Mouse (Mus musculus) kidney, postnatal 0 days (tissue): ENCODE results near the gene Efna1. TPM values are rescaled to one million over a fixed set of nuclear protein-coding genes. Genes with fewer than 3 reads are reported as not detected.

Source experiments
- ATAC-seq: fragments of 200-750 bp; cut with Nextera tagmentation; replicated peaks from 2 replicates; pipeline ENCODE4 v1.8.0; 2017; ENCODE audit warnings: low read depth, moderate number of reproducible peaks, moderate TSS enrichment, moderate library complexity; ENCODE audit not compliant: low FRiP score
- DNase-seq: peaks from one replicate; pipeline ENCODE4 v3.0.0-alpha.2; 2016; ENCODE audit warnings: low spot score
- H3K27ac ChIP-seq: fragments of 300-500 bp; sonication (generic); 2 replicates; pipeline ENCODE4 v1.5.1; 2014; ENCODE audit warnings: mild to moderate bottlenecking
- H3K27me3 ChIP-seq: fragments of 300-500 bp; sonication (generic); 2 replicates; pipeline ENCODE4 v1.6.1; 2014; ENCODE audit warnings: low read length, mixed read lengths; ENCODE audit not compliant: insufficient read depth
- H3K36me3 ChIP-seq: fragments of 300-500 bp; sonication (generic); 2 replicates; pipeline ENCODE4 v1.6.1; 2014; ENCODE audit warnings: low read length, mixed read lengths; ENCODE audit not compliant: insufficient read depth
- H3K4me1 ChIP-seq: fragments of 300-500 bp; sonication (generic); replicated peaks from 2 replicates; pipeline ENCODE4 v1.6.1; 2014; ENCODE audit warnings: antibody characterized with exemption, low read length, mixed read lengths; ENCODE audit not compliant: insufficient read depth
- H3K4me2 ChIP-seq: fragments of 300-500 bp; sonication (generic); 2 replicates; pipeline ENCODE4 v1.6.1; 2014; ENCODE audit warnings: mild to moderate bottlenecking, low read length, moderate library complexity, mixed read lengths
- H3K4me3 ChIP-seq: fragments of 300-500 bp; sonication (generic); replicated peaks from 2 replicates; pipeline ENCODE4 v1.5.1; 2014; ENCODE audit warnings: low read depth, low read length
- H3K9ac ChIP-seq: fragments of 300-500 bp; sonication (generic); 2 replicates; pipeline ENCODE4 v1.6.1; 2014; ENCODE audit warnings: low read depth, low read length
- H3K9me3 ChIP-seq: fragments of 300-500 bp; sonication (generic); replicated peaks from 2 replicates; pipeline ENCODE4 v1.6.1; 2016; ENCODE audit warnings: low read length, inconsistent platforms, mixed read lengths
- CTCF ChIP-seq: IDR thresholded peaks from 2 replicates; pipeline ENCODE4 v1.5.1; 2016; ENCODE audit warnings: antibody characterized with exemption, low read depth, mild to moderate bottlenecking, moderate library complexity
- WGBS: fragments of 180-500 bp; shearing (Covaris S2); extraction: QIAGEN DNeasy Blood & Tissue Kit; methylation state at CpG from one replicate; pipeline ENCODE4 v1.1.7; 2014; 5-methylcytosine and 5-hydroxymethylcytosine counted together
- polyA plus RNA-seq: library from polyadenylated mRNA; unstranded; fragments of >200 nt; fragmentation: Nextera tagmentation; extraction: Ambion mirVana; gene quantifications from 2 replicates; pipeline ENCODE4 v1.2.1, GENCODE M21; 2015

The Efna1 gene
- polyA plus RNA-seq, 1 experiment from 2014 or later: 79.5 TPM

DNA sequence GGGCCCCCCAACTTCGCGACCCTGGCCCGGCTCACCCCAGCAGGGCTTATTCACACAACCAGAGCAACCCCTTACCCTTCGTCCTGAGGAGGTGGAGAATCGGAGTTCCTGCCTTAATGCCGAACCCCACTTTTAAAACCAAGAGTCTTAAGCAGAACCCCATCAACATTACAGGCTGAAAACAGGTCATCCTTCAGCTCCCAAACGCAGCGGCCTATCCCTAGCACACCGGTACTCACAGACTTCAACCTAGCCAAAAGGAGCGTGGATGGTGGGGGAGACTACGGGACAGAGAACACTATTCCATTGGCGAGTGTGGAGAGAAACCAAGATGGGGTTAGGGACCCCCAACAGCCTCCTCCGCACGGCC, 41.2 kb upstream of the Efna1 start:
- Histone ChIP-seq H3K36me3 (no peaks in the 10 kb centered on the region), H3K9ac (peak overlapping the region; percentile 58; the same call in 1 of the 2 replicates), H3K27me3 (peaks cover 17% of the 10 kb centered on the region; the same call in 1 of the 2 replicates), H3K4me3 (peak overlapping the region; percentile 46), H3K27ac (no peak overlapping the region), H3K4me1 (peaks cover 30% of the 10 kb centered on the region), H3K4me2 (peak overlapping the region; percentile 94), H3K9me3 (no peaks in the 10 kb centered on the region)
- WGBS: 1% methylated on average over 14 of the region's 14 CpGs
- ATAC-seq (no peak), DNase-seq (no peak)
- TF ChIP-seq CTCF: no peak

- H3K4me2 ChIP-seq: peak overlapping the region; percentile 94
- H3K36me3 ChIP-seq: no peaks in the 10 kb centered on the region
- DNase-seq (no peak), ATAC-seq (no peak; the same call in 1 of the 2 replicates)
- peak overlapping the region; percentile 50 for H3K9ac ChIP-seq
- H3K27ac ChIP-seq: no peak overlapping the region
- peaks cover 17% of the 10 kb centered on the region; the same call in 1 of the 2 replicates for H3K27me3 ChIP-seq
- H3K9me3 ChIP-seq: no peaks in the 10 kb centered on the region
- H3K4me1 ChIP-seq: peaks cover 32% of the 10 kb centered on the region
- no peak for TF ChIP-seq CTCF
- H3K4me3 ChIP-seq: peak overlapping the region; percentile 46
- under 1% methylated on average over 65 of the region's 66 CpGs for WGBS
These were observed 40.5 kb upstream of the Efna1 start for GRCm38 (mm10) chr3:89321183-89322130.

DNA sequence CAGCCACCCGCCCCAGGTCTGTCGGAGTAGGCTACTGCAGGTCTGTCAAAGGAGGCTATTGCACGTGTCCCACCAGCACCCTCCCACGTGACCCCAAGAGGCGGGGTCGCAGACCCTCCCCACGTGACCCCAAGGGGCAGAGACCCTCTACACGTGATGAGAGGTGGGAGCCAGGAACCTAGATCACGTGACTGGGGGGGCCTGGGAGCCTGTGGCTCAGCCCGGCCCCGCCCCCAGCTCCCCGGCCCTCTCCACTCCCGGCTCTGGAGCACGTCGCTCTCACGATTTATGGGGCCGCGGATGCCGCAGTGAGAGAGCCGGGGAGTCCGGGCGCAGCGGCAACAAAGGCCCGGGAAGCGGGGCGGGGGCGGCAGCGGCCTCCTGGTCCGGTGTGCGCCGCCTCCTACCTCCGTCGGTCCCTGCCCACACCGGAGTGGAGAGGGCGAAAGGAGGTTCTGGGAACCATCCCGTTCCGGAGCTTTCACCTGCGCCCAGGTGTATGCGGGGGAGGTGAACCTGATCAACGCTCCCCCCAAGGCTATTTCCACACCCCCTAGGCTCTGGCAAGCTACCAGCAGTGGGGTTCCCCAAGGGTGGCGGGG, 39.7 kb upstream of the Efna1 start:
- Histone ChIP-seq H3K27ac (no peak overlapping the region), H3K36me3 (no peaks in the 10 kb centered on the region), H3K4me1 (peaks cover 40% of the 10 kb centered on the region), H3K9ac (peak overlapping the region; percentile 50), H3K4me3 (peak overlapping the region; percentile 46), H3K4me2 (peak overlapping the region; percentile 94), H3K27me3 (peaks cover 17% of the 10 kb centered on the region; the same call in 1 of the 2 replicates), H3K9me3 (no peaks in the 10 kb centered on the region)
- peak; percentile 75 for DNase-seq
- under 1% methylated on average over 41 of the region's 41 CpGs for WGBS
- ATAC-seq: no peak
- no peak for TF ChIP-seq CTCF

GRCm38 (mm10) chr3:89319591-89320350, 38.8 kb upstream of the Efna1 start:
- Histone ChIP-seq H3K9me3 (no peaks in the 10 kb centered on the region), H3K27me3 (peaks cover 17% of the 10 kb centered on the region; the same call in 1 of the 2 replicates), H3K36me3 (no peaks in the 10 kb centered on the region), H3K4me2 (peak overlapping the region; percentile 94), H3K4me3 (peak overlapping the region; percentile 46), H3K27ac (no peak overlapping the region), H3K9ac (no peak overlapping the region), H3K4me1 (peaks cover 47% of the 10 kb centered on the region)
- ATAC-seq (no peak), DNase-seq (no peak)
- TF ChIP-seq CTCF: no peak
- 2% methylated on average over 56 of the region's 58 CpGs for WGBS

DNA sequence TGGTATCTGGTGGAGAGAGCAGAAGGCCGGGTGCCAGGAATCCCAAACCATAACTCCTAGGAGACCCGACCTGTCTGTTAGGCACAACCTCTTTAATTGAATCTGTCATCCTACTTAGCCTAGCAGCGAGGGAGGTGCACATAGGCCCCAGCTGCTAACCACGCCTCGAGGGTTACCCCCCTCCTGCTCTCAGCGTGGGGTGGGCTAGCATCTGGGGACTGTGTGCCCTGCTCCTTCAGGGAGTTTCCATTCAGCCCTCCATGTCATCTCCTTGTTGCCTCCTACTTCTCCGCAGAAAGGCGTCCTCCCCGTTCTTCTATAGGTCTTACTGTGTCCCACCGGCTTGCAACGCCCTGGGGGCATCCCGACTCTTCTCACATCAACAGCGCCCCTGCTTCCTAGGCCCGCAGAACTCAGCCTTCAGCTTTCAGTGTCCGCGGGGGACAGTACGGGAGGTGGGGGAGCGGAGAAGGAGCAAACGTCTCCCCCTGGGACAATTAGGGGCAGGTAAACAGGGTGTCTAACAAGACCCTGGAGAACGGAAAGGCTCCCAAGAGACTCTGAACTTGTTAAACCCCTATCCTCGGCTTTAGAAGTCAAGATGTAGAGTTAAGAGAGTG, 38.1 kb upstream of the Efna1 start:
- Histone ChIP-seq H3K4me3 (peak overlapping the region; percentile 46), H3K4me2 (peak overlapping the region; percentile 94), H3K27me3 (peaks cover 17% of the 10 kb centered on the region; the same call in 1 of the 2 replicates), H3K4me1 (peaks cover 48% of the 10 kb centered on the region), H3K27ac (no peak overlapping the region), H3K36me3 (no peaks in the 10 kb centered on the region), H3K9ac (peak overlapping the region; percentile 18; the same call in 1 of the 2 replicates), H3K9me3 (no peaks in the 10 kb centered on the region)
- DNase-seq (no peak), ATAC-seq (no peak)
- TF ChIP-seq CTCF: no peak
- WGBS: 21% methylated on average over 21 of the region's 21 CpGs
